Mouse (Mus musculus): ENCODE measurements around the gene Parp12.

GRCm38 (mm10) chr6:39066935-39067578, 51.1 kb downstream of the Parp12 start:
- TF ChIP-seq POLR2A (IDR thresholded peaks at IDR 0.05; ENCODE audit: insufficient read depth, low read length) (no peak), CTCF (IDR thresholded peaks at IDR 0.05; ENCODE audit: low read depth, low read length) (peak; percentile 88), EP300 (IDR thresholded peaks at IDR 0.05; ENCODE audit: insufficient read depth, low read depth, low read length) (no peak)

All from ES-Bruce4 (cell line).